In the genomic region with DNA sequence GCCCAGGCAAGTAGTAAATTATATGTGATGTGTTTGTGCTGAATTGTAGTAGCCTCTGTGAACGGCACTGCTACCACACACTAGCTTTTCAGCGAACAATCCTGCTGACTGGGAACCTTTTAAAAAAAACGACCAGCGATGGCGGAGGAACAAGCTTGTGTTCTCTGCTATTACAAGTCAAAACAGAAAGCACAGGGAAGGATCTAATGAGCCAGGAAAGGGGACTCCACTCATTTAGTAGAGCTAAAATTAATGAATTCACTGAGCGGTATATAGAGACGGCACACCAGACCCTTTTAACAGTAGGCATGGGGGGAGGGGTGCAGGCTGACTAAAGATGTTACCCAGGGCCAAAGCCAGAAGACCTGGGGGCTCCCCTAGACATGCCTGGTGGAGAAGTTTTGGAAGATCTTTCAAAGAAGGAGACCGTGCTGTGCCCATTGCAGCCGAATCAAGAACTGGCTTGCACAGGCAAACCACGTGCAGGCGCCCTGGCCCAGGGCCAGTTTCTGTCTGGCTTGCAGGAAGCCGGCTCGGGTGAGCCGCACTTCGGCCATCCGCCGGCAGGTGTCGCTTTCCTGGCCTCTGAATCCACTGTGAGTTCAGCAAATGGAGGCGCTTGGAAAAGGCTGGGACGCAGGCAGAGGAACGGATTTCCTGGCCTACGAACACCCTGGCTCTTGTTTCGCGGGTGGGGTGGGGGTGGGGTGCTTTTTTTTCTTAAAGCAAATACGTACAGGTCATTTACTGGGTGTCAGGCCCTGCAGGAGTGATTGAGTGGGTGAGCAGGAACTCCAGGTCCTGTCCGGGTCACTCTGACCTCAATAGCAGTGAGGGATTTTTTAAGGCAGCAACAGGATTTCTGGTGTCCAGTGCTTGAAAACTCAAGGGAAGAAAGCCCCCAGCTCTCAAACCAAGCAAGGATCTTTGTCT, we compare ENCODE assay signal across 8 mouse cellular contexts. TPM values are rescaled to one million over a fixed set of nuclear protein-coding genes. Genes with fewer than 3 reads are reported as not detected.
DNase-seq lines count a peak whose midpoint lies in the region; ATAC-seq and TF ChIP-seq lines count a peak whose summit lies in the region.

No protein-coding gene starts in this region.

- no peaks in the 10 kb centered on the region for H3K4me1 ChIP-seq in bone marrow, adult 2 months (ENCODE audit: control insufficient read depth, insufficient read depth, low read length)
- H3K4me1 ChIP-seq in embryonic facial prominence, embryonic 14.5 days (ENCODE audit: control insufficient read depth, insufficient read depth, low read length), result peaks cover 30% of the 10 kb centered on the region
- peaks cover 42% of the 10 kb centered on the region for H3K4me1 ChIP-seq in limb, embryonic 13.5 days
- H3K4me1 ChIP-seq in midbrain, embryonic 15.5 days, result peaks cover 7% of the 10 kb centered on the region; the same call in 1 of the 2 replicates

- peak; percentile 87 for TF ChIP-seq CTCF in bone marrow, adult 2 months (IDR thresholded peaks at IDR 0.05; ENCODE audit: control insufficient read depth, insufficient read depth, low read length)

- peak overlapping the region; percentile 2; the same call in 1 of the 2 replicates for H3K27ac ChIP-seq in bone marrow, adult 2 months (ENCODE audit: control insufficient read depth, insufficient read depth, low read depth, low read length, poor library complexity)
- H3K27ac ChIP-seq in embryonic facial prominence, embryonic 14.5 days (replicated peaks; ENCODE audit: low read depth, low read length), result peak overlapping the region; percentile 84
- H3K27ac ChIP-seq in limb, embryonic 13.5 days, result peak overlapping the region; percentile 81
- peak overlapping the region; percentile 46 for H3K27ac ChIP-seq in midbrain, embryonic 15.5 days

- H3K9ac ChIP-seq in embryonic facial prominence, embryonic 14.5 days (ENCODE audit: low read depth, low read length), result peak overlapping the region; percentile 57
- peak overlapping the region; percentile 46 for H3K9ac ChIP-seq in limb, embryonic 13.5 days
- H3K9ac ChIP-seq in midbrain, embryonic 15.5 days, result no peak overlapping the region; the same call in 1 of the 2 replicates

- peak; percentile 86 for ATAC-seq in embryonic facial prominence, embryonic 14.5 days (ENCODE audit: low read depth)
- peak; percentile 75 for ATAC-seq in limb, embryonic 13.5 days (ENCODE audit: low FRiP score, low read depth)
- peak; percentile 90 for ATAC-seq in midbrain, embryonic 15.5 days (replicated peaks)

- peak overlapping the region; percentile 61 for H3K4me2 ChIP-seq in embryonic facial prominence, embryonic 14.5 days (ENCODE audit: low read depth, low read length)
- peak overlapping the region; percentile 64 for H3K4me2 ChIP-seq in limb, embryonic 13.5 days (replicated peaks)
- H3K4me2 ChIP-seq in midbrain, embryonic 15.5 days, result peak overlapping the region; percentile 42

- 2% methylated on average over 26 of the region's 26 CpGs for WGBS in bone marrow, adult 2 months
- 7% methylated on average over 26 of the region's 26 CpGs for WGBS in embryonic facial prominence, embryonic 14.5 days
- WGBS in limb, embryonic 13.5 days, result 6% methylated on average over 26 of the region's 26 CpGs
- 8% methylated on average over 26 of the region's 26 CpGs for WGBS in midbrain, embryonic 15.5 days

- no peaks in the 10 kb centered on the region for H3K36me3 ChIP-seq in embryonic facial prominence, embryonic 14.5 days (ENCODE audit: control insufficient read depth, insufficient read depth, low read length)
- no peaks in the 10 kb centered on the region for H3K36me3 ChIP-seq in limb, embryonic 13.5 days
- no peaks in the 10 kb centered on the region for H3K36me3 ChIP-seq in midbrain, embryonic 15.5 days (replicated peaks)

- peak; percentile 96 for DNase-seq in A20 (ENCODE audit: low read depth, low spot score)
- peak; percentile 98 for DNase-seq in embryonic facial prominence, embryonic 14.5 days (ENCODE audit: low spot score)
- DNase-seq in heart, adult 9 months (ENCODE audit: low spot score in 2 of 2), result peak; percentile 97 to 100
- peak; percentile 100 for DNase-seq in kidney, adult 9 months
- DNase-seq in spleen, adult 18-20 months, result peak; percentile 93 to 100

- H3K27me3 ChIP-seq in embryonic facial prominence, embryonic 14.5 days (replicated peaks; ENCODE audit: control insufficient read depth, insufficient read depth, low read length), result no peaks in the 10 kb centered on the region
- no peaks in the 10 kb centered on the region for H3K27me3 ChIP-seq in limb, embryonic 13.5 days
- H3K27me3 ChIP-seq in midbrain, embryonic 15.5 days (replicated peaks), result no peaks in the 10 kb centered on the region

- no peak overlapping the region for H3K4me3 ChIP-seq in bone marrow, adult 2 months (replicated peaks; ENCODE audit: control insufficient read depth, low read depth, low read length)
- peak overlapping the region; percentile 32 for H3K4me3 ChIP-seq in embryonic facial prominence, embryonic 14.5 days (ENCODE audit: low read depth, low read length)
- peak overlapping the region; percentile 38 for H3K4me3 ChIP-seq in limb, embryonic 13.5 days
- H3K4me3 ChIP-seq in midbrain, embryonic 15.5 days, result peak overlapping the region; percentile 6; the same call in 1 of the 2 replicates

- no peaks in the 10 kb centered on the region for H3K9me3 ChIP-seq in embryonic facial prominence, embryonic 14.5 days (ENCODE audit: control insufficient read depth, low read length)
- H3K9me3 ChIP-seq in limb, embryonic 13.5 days, result no peaks in the 10 kb centered on the region
- H3K9me3 ChIP-seq in midbrain, embryonic 15.5 days, result no peaks in the 10 kb centered on the region

- peak; percentile 27; the same call in 1 of the 2 replicates for TF ChIP-seq POLR2A in bone marrow, adult 2 months (IDR thresholded peaks at IDR 0.05; ENCODE audit: borderline replicate concordance, control insufficient read depth, low read depth, low read length)

RNA-seq across cellular contexts. Expression of gene Gm42791, which starts 11.7 kb away (rescaled TPM):
- polyA plus RNA-seq in bone marrow, adult 2 months (2011; ENCODE audit: insufficient read depth, insufficient read length, low replicate concordance, missing spikeins), result 8.4 TPM in 1 of 2 replicates, not detected in the other
- polyA plus RNA-seq in embryonic facial prominence, embryonic 14.5 days (2014; fragmentation: Nextera tagmentation; extraction: Ambion mirVana), result 2.2 TPM in 1 of 2 replicates, not detected in the other
- polyA plus RNA-seq in limb, embryonic 13.5 days (2015; fragmentation: Nextera tagmentation; extraction: Ambion mirVana), result 1.6 and 2.6 TPM in 2 replicates
- polyA plus RNA-seq in midbrain, embryonic 15.5 days (2015; fragmentation: Nextera tagmentation; extraction: Ambion mirVana), result 6.5 and 8.6 TPM in 2 replicates

Comparison
In these comparisons a context has a peak if more than half of its experiments do, and no peak if none do; other contexts are left out.
1. H3K27ac ChIP-seq: peak in every context shown above with its lines; median percentile 84 in embryonic facial prominence, embryonic 14.5 days; 81 in limb, embryonic 13.5 days; 46 in midbrain, embryonic 15.5 days; 2 in bone marrow, adult 2 months.